Mouse (Mus musculus): ENCODE measurements at regions not wholly inside any gene's neighbourhood (a gene's known extent, or its start where the extent isn't known, plus 50 kb on each side); places are given as distances from the start of the nearest gene placed in this dataset.

- H3K27me3 ChIP-seq (ENCODE audit: insufficient read depth, low read length), result no peaks in the 10 kb centered on the region
- no peaks in the 10 kb centered on the region for H3K4me1 ChIP-seq (ENCODE audit: insufficient read depth, low read depth, low read length)
- no peaks in the 10 kb centered on the region for H3K36me3 ChIP-seq (replicated peaks)
- TF ChIP-seq TAL1 (conservative IDR thresholded peaks at IDR 0.05; ENCODE audit: low read depth, low read length) (no peak), GATA2 (IDR thresholded peaks at IDR 0.05; ENCODE audit: borderline replicate concordance, low read depth, low read length) (no peak), CTCF (IDR thresholded peaks at IDR 0.05; ENCODE audit: low read depth, low read length) (no peak), POLR2AphosphoS5 (IDR thresholded peaks at IDR 0.05; ENCODE audit: insufficient replicate concordance, low read depth, low read length) (no peak), GATA1 (IDR thresholded peaks at IDR 0.05; ENCODE audit: borderline replicate concordance, low read length) (no peak)
- no peak for ATAC-seq (ENCODE audit: extremely low read depth, insufficient number of reproducible peaks, low FRiP score, poor library complexity, severe bottlenecking)
- H3K4me3 ChIP-seq (ENCODE audit: low read depth, low read length), result no peak overlapping the region
- no peak for DNase-seq (ENCODE audit: low spot score)
- H3K9me3 ChIP-seq (replicated peaks), result peaks cover 37% of the 10 kb centered on the region
These were observed 173.4 kb downstream of the Gm5426 start for GRCm38 (mm10) chr10:96309766-96310165.

GRCm38 (mm10) chr10:96325297-96325696, 188.9 kb downstream of the Gm5426 start:
- ATAC-seq (ENCODE audit: extremely low read depth, insufficient number of reproducible peaks, low FRiP score, poor library complexity, severe bottlenecking), result no peak

GRCm38 (mm10) chr10:96330639-96331487, 194.5 kb downstream of the Gm5426 start:
- Histone ChIP-seq H3K9me3 (replicated peaks) (peaks cover 32% of the 10 kb centered on the region), H3K36me3 (replicated peaks) (no peaks in the 10 kb centered on the region), H3K4me1 (ENCODE audit: insufficient read depth, low read depth, low read length) (no peaks in the 10 kb centered on the region), H3K4me3 (ENCODE audit: low read depth, low read length) (no peak overlapping the region), H3K27me3 (ENCODE audit: insufficient read depth, low read length) (no peaks in the 10 kb centered on the region)
- TF ChIP-seq POLR2AphosphoS5 (IDR thresholded peaks at IDR 0.05; ENCODE audit: insufficient replicate concordance, low read depth, low read length) (no peak), CTCF (IDR thresholded peaks at IDR 0.05; ENCODE audit: low read depth, low read length) (no peak), TAL1 (conservative IDR thresholded peaks at IDR 0.05; ENCODE audit: low read depth, low read length) (no peak), GATA2 (IDR thresholded peaks at IDR 0.05; ENCODE audit: borderline replicate concordance, low read depth, low read length) (no peak), GATA1 (IDR thresholded peaks at IDR 0.05; ENCODE audit: borderline replicate concordance, low read length) (no peak)
- DNase-seq (ENCODE audit: low spot score) (no peak), ATAC-seq (ENCODE audit: extremely low read depth, insufficient number of reproducible peaks, low FRiP score, poor library complexity, severe bottlenecking) (no peak)

More at GRCm38 (mm10) chr10:96325297-96325696, 188.9 kb downstream of the Gm5426 start:
- DNase-seq (ENCODE audit: low spot score), result no peak
- no peaks in the 10 kb centered on the region for H3K4me1 ChIP-seq (ENCODE audit: insufficient read depth, low read depth, low read length)
- H3K36me3 ChIP-seq (replicated peaks), result no peaks in the 10 kb centered on the region
- TF ChIP-seq TAL1 (conservative IDR thresholded peaks at IDR 0.05; ENCODE audit: low read depth, low read length), result no peak
- no peak for TF ChIP-seq CTCF (IDR thresholded peaks at IDR 0.05; ENCODE audit: low read depth, low read length)
- TF ChIP-seq GATA1 (IDR thresholded peaks at IDR 0.05; ENCODE audit: borderline replicate concordance, low read length), result no peak
- TF ChIP-seq POLR2AphosphoS5 (IDR thresholded peaks at IDR 0.05; ENCODE audit: insufficient replicate concordance, low read depth, low read length), result no peak
- TF ChIP-seq GATA2 (IDR thresholded peaks at IDR 0.05; ENCODE audit: borderline replicate concordance, low read depth, low read length), result no peak
- no peaks in the 10 kb centered on the region for H3K27me3 ChIP-seq (ENCODE audit: insufficient read depth, low read length)
- H3K9me3 ChIP-seq (replicated peaks), result peaks cover 9% of the 10 kb centered on the region
- no peak overlapping the region for H3K4me3 ChIP-seq (ENCODE audit: low read depth, low read length)

GRCm38 (mm10) chr10:96332731-96333201, 196.4 kb downstream of the Gm5426 start:
- ATAC-seq (ENCODE audit: extremely low read depth, insufficient number of reproducible peaks, low FRiP score, poor library complexity, severe bottlenecking), result no peak

GRCm38 (mm10) chr10:96333224-96333623, 196.8 kb downstream of the Gm5426 start:
- H3K9me3 ChIP-seq (replicated peaks), result peaks cover 40% of the 10 kb centered on the region
- H3K36me3 ChIP-seq (replicated peaks), result no peaks in the 10 kb centered on the region
- DNase-seq (ENCODE audit: low spot score) (no peak), ATAC-seq (ENCODE audit: extremely low read depth, insufficient number of reproducible peaks, low FRiP score, poor library complexity, severe bottlenecking) (no peak)
- no peak for TF ChIP-seq TAL1 (conservative IDR thresholded peaks at IDR 0.05; ENCODE audit: low read depth, low read length)
- TF ChIP-seq GATA2 (IDR thresholded peaks at IDR 0.05; ENCODE audit: borderline replicate concordance, low read depth, low read length), result no peak
- no peak for TF ChIP-seq POLR2AphosphoS5 (IDR thresholded peaks at IDR 0.05; ENCODE audit: insufficient replicate concordance, low read depth, low read length)
- TF ChIP-seq CTCF (IDR thresholded peaks at IDR 0.05; ENCODE audit: low read depth, low read length), result no peak
- TF ChIP-seq GATA1 (IDR thresholded peaks at IDR 0.05; ENCODE audit: borderline replicate concordance, low read length), result no peak
- no peak overlapping the region for H3K4me3 ChIP-seq (ENCODE audit: low read depth, low read length)
- no peaks in the 10 kb centered on the region for H3K27me3 ChIP-seq (ENCODE audit: insufficient read depth, low read length)
- H3K4me1 ChIP-seq (ENCODE audit: insufficient read depth, low read depth, low read length), result no peaks in the 10 kb centered on the region

More at GRCm38 (mm10) chr10:96332731-96333201, 196.4 kb downstream of the Gm5426 start:
- Histone ChIP-seq H3K9me3 (replicated peaks) (peaks cover 39% of the 10 kb centered on the region), H3K27me3 (ENCODE audit: insufficient read depth, low read length) (no peaks in the 10 kb centered on the region), H3K36me3 (replicated peaks) (no peaks in the 10 kb centered on the region), H3K4me1 (ENCODE audit: insufficient read depth, low read depth, low read length) (no peaks in the 10 kb centered on the region), H3K4me3 (ENCODE audit: low read depth, low read length) (no peak overlapping the region)
- no peak for TF ChIP-seq TAL1 (conservative IDR thresholded peaks at IDR 0.05; ENCODE audit: low read depth, low read length)
- TF ChIP-seq CTCF (IDR thresholded peaks at IDR 0.05; ENCODE audit: low read depth, low read length), result no peak
- no peak for TF ChIP-seq GATA2 (IDR thresholded peaks at IDR 0.05; ENCODE audit: borderline replicate concordance, low read depth, low read length)
- TF ChIP-seq POLR2AphosphoS5 (IDR thresholded peaks at IDR 0.05; ENCODE audit: insufficient replicate concordance, low read depth, low read length), result no peak
- TF ChIP-seq GATA1 (IDR thresholded peaks at IDR 0.05; ENCODE audit: borderline replicate concordance, low read length), result no peak
- no peak for DNase-seq (ENCODE audit: low spot score)

- no peak for TF ChIP-seq GATA2 (IDR thresholded peaks at IDR 0.05; ENCODE audit: borderline replicate concordance, low read depth, low read length)
- no peak for TF ChIP-seq GATA1 (IDR thresholded peaks at IDR 0.05; ENCODE audit: borderline replicate concordance, low read length)
- no peak for TF ChIP-seq CTCF (IDR thresholded peaks at IDR 0.05; ENCODE audit: low read depth, low read length)
- TF ChIP-seq POLR2AphosphoS5 (IDR thresholded peaks at IDR 0.05; ENCODE audit: insufficient replicate concordance, low read depth, low read length), result no peak
- TF ChIP-seq TAL1 (conservative IDR thresholded peaks at IDR 0.05; ENCODE audit: low read depth, low read length), result no peak
- ATAC-seq (ENCODE audit: extremely low read depth, insufficient number of reproducible peaks, low FRiP score, poor library complexity, severe bottlenecking) (no peak), DNase-seq (ENCODE audit: low spot score) (no peak)
- Histone ChIP-seq H3K9me3 (replicated peaks) (peaks cover 43% of the 10 kb centered on the region), H3K4me1 (ENCODE audit: insufficient read depth, low read depth, low read length) (no peaks in the 10 kb centered on the region), H3K27me3 (ENCODE audit: insufficient read depth, low read length) (no peaks in the 10 kb centered on the region), H3K36me3 (replicated peaks) (no peaks in the 10 kb centered on the region), H3K4me3 (ENCODE audit: low read depth, low read length) (no peak overlapping the region)
These were observed 199.9 kb downstream of the Gm5426 start for GRCm38 (mm10) chr10:96336271-96336670.
